Mouse (Mus musculus) ES-Bruce4 (cell line): ENCODE measurements around the gene Eif2b4.

ENCODE experiments used
- CTCF ChIP-seq: IDR thresholded peaks from one replicate; pipeline ENCODE4 v1.8.1; 2011; ENCODE audit warnings: low read depth, low read length
- POLR2A ChIP-seq: IDR thresholded peaks from one replicate; pipeline ENCODE4 v1.8.1; 2011; ENCODE audit warnings: low read length; ENCODE audit not compliant: insufficient read depth

- no peak for TF ChIP-seq POLR2A
- no peak for TF ChIP-seq CTCF
Observed at GRCm38 (mm10) chr5:31162462-31162861, 30.8 kb downstream of the Eif2b4 start.
